Mouse (Mus musculus) E14TG2a.4 (cell line): Measurements from ENCODE around the gene M1ap.

Experiments
- CTCF ChIP-seq: conservative IDR thresholded peaks from 2 replicates; pipeline ENCODE4 v1.5.1; 2014; ENCODE audit warnings: low read length
- NANOG ChIP-seq: IDR thresholded peaks from 2 replicates; pipeline ENCODE4 v1.6.1; 2014; ENCODE audit warnings: borderline replicate concordance, low read length, mixed read lengths

- TF ChIP-seq CTCF = no peak
- no peak for TF ChIP-seq NANOG
Observed at GRCm38 (mm10) chr6:82898227-82898626, 48.5 kb upstream of the M1ap start.
